Mouse (Mus musculus) heart, adult 8-10 months (tissue): Measurements from ENCODE around the gene Myo1e. TPM values are rescaled to one million over a fixed set of nuclear protein-coding genes. Genes with fewer than 3 reads are reported as not detected.
"Not testable (repeated sequence)": the region's sequence is repeated elsewhere in the genome, so short reads cannot be mapped to it uniquely, and the experiment has no call there.

Experiments used
- DNase-seq: peaks from one replicate; pipeline ENCODE4 v3.0.0; 2022; ENCODE audit warnings: low spot score
- total RNA-seq, 4 experiments: library from RNA; stranded (reverse); gene quantifications; 2 replicates each; pipeline ENCODE4 v1.2.4; 2022

Myo1e gene
- total RNA-seq, 4 experiments from 2014 or later = 8.0 to 10.3 (median 9.1) TPM

GRCm38 (mm10) chr9:70249881-70250681, 42.9 kb downstream of the Myo1e start:
- peak; percentile 44 for DNase-seq

GRCm38 (mm10) chr9:70251441-70251985, 44.4 kb downstream of the Myo1e start:
- no peak for DNase-seq

GRCm38 (mm10) chr9:70253016-70253415, 45.9 kb downstream of the Myo1e start:
- no peak for DNase-seq

DNA sequence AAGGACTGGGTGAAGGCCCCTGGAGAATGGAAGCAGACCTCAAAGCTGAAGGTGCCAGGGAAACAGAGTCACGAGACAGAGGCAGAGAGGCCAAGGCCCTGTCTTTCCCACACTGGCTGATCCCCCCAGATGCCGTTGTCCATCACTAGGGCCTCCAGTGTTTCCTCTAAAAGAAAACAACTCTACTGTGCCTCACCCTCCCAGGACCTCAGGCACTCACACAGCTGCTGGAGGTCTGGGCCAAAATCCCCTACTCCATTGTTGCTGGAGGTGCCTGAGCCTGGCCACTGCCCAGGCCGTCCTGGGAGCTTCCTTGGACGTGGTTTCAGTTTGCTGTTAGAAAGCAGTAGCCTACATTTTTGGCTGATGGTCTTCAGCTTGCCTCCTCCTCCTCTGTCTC, 47.9 kb downstream of the Myo1e start:
- no peak for DNase-seq

DNA sequence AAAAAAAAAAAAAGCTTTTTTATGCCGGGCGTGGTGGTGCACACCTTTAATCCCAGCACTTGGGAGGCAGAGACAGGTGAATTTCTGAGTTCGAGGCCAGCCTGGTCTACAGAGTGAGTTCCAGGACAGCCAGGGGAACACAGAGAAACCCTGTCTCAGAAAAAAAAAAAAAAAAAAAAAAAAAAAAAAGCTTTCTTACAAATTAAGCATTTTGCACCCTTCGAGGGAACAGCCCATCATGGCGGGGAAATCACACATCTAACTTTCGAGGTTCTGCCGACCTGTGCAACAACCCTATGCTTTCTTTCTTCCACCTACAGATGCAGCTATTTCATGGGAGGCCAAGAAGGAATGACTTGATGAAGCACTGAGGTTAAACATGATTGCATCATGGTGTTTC, 48.9 kb downstream of the Myo1e start:
- DNase-seq = not testable (repeated sequence)

DNA sequence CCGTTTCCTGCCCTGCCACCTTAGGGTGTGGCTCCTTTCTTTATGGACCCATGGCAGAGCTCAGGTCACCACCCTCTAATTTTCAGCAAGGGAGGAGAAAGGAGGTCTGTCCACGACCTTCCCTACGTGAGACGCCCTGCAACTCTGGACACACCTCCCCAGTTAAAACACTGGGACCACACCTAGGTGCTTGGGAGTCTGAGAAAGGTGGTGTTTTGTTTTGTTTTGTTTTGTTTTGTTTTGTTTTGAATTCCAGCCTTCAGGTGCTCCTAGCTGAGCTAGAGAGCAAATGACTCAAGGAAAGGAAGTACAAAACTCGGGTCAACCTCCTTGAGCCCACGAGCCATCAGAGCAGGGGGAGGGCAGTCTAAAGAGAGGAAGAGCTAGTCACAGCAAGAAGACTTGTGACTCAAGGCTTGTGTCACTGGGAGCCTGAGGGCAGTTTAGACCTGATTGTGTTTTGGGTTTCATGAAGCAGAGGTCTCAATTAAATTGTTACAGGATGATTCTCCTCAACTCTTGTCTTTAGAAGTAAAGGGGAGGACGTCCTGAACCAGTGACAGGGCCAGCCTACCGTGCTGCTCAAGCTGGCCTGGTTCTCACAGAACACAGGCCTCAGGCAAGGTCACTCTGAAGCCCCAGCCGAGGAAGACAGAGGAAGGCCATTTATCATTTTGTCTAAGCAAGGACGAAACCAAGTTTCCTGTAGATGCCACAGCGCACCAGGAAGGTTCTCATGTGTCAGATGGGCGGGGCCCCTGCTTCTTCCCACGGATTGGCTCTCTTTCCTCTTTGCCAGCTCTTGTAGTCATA, 50.3 kb downstream of the Myo1e start:
- no peak for DNase-seq

GRCm38 (mm10) chr9:70260324-70260841, 53.2 kb downstream of the Myo1e start:
- DNase-seq = peak; percentile 43

DNA sequence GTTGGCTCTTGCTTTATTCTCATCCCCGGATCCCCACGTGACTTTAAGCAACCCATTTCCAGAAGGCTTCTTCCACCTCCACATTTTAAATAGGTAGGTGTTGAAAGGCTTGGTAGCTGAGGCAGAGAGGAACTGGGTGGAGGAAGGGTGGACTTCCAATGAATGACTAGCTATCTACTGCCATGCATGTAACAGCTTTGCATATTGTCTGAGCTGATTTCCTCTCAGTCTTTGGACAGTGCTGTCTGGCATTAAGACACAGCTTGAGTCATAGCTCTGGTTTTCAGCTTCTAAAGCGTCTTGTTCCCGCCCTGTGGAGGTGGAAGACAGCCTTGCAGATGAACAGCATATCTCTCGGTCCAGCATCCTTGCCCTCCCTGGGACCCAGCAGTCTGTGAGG, 54.5 kb downstream of the Myo1e start:
- DNase-seq = no peak

- no peak for DNase-seq
Measured at GRCm38 (mm10) chr9:70263134-70263533, 56.0 kb downstream of the Myo1e start.

GRCm38 (mm10) chr9:70263735-70264134, 56.6 kb downstream of the Myo1e start:
- DNase-seq = peak; percentile 62

- no peak for DNase-seq
Measured at GRCm38 (mm10) chr9:70265513-70265912, 58.4 kb downstream of the Myo1e start.

- no peak for DNase-seq
Measured at GRCm38 (mm10) chr9:70266186-70266585, 59.0 kb downstream of the Myo1e start.

DNA sequence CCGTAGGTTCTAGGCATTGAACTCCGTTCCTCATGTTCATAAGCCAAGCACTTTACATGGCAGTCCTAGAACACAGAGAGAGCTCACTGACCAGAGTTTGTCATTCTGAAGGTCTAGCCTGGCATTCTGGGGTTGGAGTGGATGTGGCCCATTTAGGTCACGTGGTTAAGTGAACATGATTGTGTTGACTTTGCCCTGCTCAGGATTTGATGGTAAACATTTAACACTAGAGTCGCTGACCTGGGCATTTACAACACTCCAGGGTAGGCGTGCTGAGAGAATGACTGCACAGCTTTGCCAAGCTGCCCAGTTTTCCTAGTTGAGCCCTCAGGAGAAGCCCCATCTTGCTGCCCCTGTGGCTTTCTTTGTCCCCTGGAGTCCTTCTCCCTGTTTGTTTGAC, 60.0 kb downstream of the Myo1e start:
- no peak for DNase-seq

GRCm38 (mm10) chr9:70269349-70269748, 62.2 kb downstream of the Myo1e start:
- no peak for DNase-seq

DNA sequence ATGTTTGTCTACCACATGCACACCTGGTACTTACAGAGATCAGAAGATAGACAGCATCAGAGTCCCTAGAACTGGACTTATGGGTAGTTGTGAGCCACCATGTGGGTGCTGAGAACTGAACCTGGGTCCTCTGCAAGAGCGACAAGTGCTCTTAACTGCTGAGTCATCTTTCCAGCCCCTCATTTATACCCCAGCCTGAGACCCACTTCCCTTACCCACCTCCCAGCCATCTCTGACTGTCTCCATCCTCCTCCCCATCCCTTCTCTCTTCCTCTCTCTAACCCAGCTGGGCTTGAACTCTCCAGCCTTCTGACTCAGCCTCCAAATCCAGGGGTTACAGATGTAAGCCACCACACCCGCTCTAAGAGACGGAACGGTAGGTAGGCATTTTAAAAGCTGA, 63.3 kb downstream of the Myo1e start:
- no peak for DNase-seq

DNA sequence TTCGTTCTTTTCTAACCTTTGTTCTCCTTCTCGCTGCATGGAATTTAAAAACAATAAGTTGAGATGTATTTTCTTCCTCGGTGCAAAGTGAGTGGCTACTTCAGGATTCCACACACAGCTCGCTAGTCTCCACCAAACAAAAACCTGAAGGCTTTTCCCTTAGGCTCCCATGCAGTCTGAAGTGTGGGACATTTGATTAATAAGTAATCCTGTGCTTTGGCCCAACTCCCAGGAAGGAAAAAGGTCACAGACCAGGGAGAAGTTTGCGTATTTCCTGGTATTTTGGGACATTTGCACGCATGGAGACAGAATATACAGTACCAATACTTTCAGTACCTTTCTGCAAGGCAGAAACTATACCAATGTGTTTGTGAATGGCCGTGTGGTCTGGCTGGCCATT, 64.0 kb downstream of the Myo1e start:
- DNase-seq = no peak

GRCm38 (mm10) chr9:70271631-70272030, 64.5 kb downstream of the Myo1e start:
- DNase-seq = no peak

- DNase-seq = no peak
Measured at GRCm38 (mm10) chr9:70274071-70274470, 66.9 kb downstream of the Myo1e start.

- no peak for DNase-seq
Measured at GRCm38 (mm10) chr9:70274476-70274875, 67.3 kb downstream of the Myo1e start.

- no peak for DNase-seq
Measured at GRCm38 (mm10) chr9:70274887-70275555, 67.9 kb downstream of the Myo1e start.

DNA sequence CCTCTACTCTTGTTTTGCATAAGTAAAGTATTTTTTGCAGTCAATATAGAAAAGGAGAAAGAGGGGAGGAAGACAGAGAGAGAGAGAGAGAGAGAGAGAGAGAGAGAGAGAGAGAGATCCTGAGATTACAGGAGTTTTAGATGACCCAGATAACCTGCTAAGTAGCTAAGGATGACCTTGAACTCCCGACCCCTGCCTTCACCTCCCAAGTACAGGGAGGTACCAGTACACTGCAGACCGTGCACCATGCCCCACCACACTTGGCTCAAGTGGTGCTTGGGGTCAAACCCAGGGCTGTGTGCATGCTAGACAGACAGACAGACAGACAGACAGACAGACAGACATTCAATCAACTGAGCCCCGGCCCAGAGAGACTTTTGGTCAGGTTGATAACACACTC, 69.9 kb downstream of the Myo1e start:
- DNase-seq = no peak

- no peak for DNase-seq
Measured at GRCm38 (mm10) chr9:70277529-70277982, 70.4 kb downstream of the Myo1e start.
